Mouse (Mus musculus) liver, adult 2 months (tissue): ENCODE measurements around the gene Gm20878.
"Not testable (repeated sequence)": the region's sequence is repeated elsewhere in the genome, so short reads cannot be mapped to it uniquely, and the experiment has no call there.

ENCODE experiments used
- CTCF ChIP-seq: fragments of 200-500 bp; IDR thresholded peaks from 2 replicates; pipeline ENCODE4 v1.5.1; 2011; ENCODE audit warnings: low read depth, low read length, control low read depth
- POLR2A ChIP-seq: fragments of 200-500 bp; IDR thresholded peaks from 2 replicates; pipeline ENCODE4 v1.6.1; 2011; ENCODE audit warnings: low read length, control low read depth; ENCODE audit not compliant: insufficient read depth; ENCODE audit errors: extremely low read depth

DNA sequence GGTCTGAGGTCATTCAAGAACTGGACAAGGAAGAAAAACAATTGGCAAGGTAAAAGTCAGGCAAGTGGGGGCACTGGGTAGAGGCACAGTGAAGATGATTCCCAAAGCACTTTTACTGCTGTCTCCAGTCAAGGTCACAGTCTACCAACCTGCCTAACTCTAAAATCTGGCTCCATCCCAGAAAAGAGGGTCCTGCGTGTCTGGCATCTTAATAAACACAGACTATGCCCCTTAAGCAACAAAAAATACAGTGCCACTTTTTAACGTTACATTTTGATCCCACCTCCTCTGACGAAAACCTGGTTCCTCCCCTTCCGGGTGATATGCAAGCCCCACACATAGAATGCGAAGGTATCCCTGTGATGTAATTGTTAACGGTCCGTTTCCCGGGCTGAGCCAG, at the start of gene Gm20878:
- not testable (repeated sequence) for TF ChIP-seq CTCF, POLR2A
